Mouse (Mus musculus) embryonic facial prominence, embryonic 13.5 days (tissue): ENCODE measurements at regions not wholly inside any gene's neighbourhood (a gene's known extent, or its start where the extent isn't known, plus 50 kb on each side); places are given as distances from the start of the nearest gene placed in this dataset.

ENCODE experiments used
- ATAC-seq: fragments of 200-750 bp; cut with Nextera tagmentation; 2 replicates; pipeline ENCODE4 v1.8.0; 2017; ENCODE audit warnings: low read depth; ENCODE audit not compliant: insufficient number of reproducible peaks, insufficient read depth, low FRiP score, low TSS enrichment
- H3K27ac ChIP-seq: fragments of 300-500 bp; sonication (generic); 2 replicates; pipeline ENCODE4 v1.5.1; 2015; ENCODE audit warnings: moderate library complexity, mild to moderate bottlenecking, inconsistent platforms
- H3K27me3 ChIP-seq: fragments of 300-500 bp; sonication (generic); 2 replicates; pipeline ENCODE4 v1.6.1; 2015; ENCODE audit warnings: mild to moderate bottlenecking, inconsistent platforms
- H3K36me3 ChIP-seq: fragments of 300-500 bp; sonication (generic); 2 replicates; pipeline ENCODE4 v1.6.1; 2015; ENCODE audit warnings: mild to moderate bottlenecking, inconsistent platforms
- H3K4me1 ChIP-seq: fragments of 300-500 bp; sonication (generic); 2 replicates; pipeline ENCODE4 v1.6.1; 2015; ENCODE audit warnings: inconsistent platforms
- H3K4me2 ChIP-seq: fragments of 300-500 bp; sonication (generic); 2 replicates; pipeline ENCODE4 v1.6.1; 2015; ENCODE audit warnings: moderate library complexity, mild to moderate bottlenecking, inconsistent platforms
- H3K4me3 ChIP-seq: fragments of 300-500 bp; sonication (generic); 2 replicates; pipeline ENCODE4 v1.5.1; 2015; ENCODE audit warnings: mild to moderate bottlenecking, inconsistent platforms
- H3K9ac ChIP-seq: fragments of 300-500 bp; sonication (generic); 2 replicates; pipeline ENCODE4 v1.6.1; 2015; ENCODE audit warnings: mild to moderate bottlenecking, inconsistent platforms
- H3K9me3 ChIP-seq: fragments of 300-500 bp; sonication (generic); 2 replicates; pipeline ENCODE4 v1.6.1; 2016; ENCODE audit warnings: inconsistent platforms
- WGBS: fragments of 180-500 bp; shearing (Covaris S2); methylation state at CpG from one replicate; pipeline ENCODE4 v1.1.7; 2015; ENCODE audit warnings: mixed read lengths; 5-methylcytosine and 5-hydroxymethylcytosine counted together

DNA sequence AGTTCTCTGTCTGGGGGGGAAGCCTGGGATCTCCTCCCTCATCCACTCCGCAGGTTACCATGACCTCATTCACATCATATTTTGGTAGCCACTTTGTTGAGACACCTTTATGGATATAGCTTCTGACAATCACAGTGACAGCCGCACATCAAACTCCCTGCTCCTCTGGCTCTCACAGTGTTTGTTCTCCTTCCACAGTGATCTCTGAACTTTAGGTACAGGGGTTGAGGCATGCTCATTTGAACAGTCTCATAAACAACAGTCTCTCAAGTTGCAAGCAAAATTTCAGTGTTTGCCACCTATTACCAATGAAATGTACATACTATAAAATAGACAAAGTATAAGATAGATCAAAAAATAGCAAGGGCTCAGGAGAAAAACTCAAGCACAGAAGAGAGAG is 200.2 kb upstream of the Lyplal1 start:
- no peaks in the 10 kb centered on the region for H3K36me3 ChIP-seq
- H3K9me3 ChIP-seq: no peaks in the 10 kb centered on the region
- H3K4me2 ChIP-seq: no peak overlapping the region
- ATAC-seq: no peak
- 89% methylated on average over 2 of the region's 2 CpGs for WGBS
- peaks cover 10% of the 10 kb centered on the region; the same call in 1 of the 2 replicates for H3K27me3 ChIP-seq
- H3K4me1 ChIP-seq: peaks cover 11% of the 10 kb centered on the region
- H3K4me3 ChIP-seq: no peak overlapping the region
- no peak overlapping the region for H3K9ac ChIP-seq
- no peak overlapping the region for H3K27ac ChIP-seq

- Histone ChIP-seq H3K27ac (no peak overlapping the region), H3K4me3 (no peak overlapping the region), H3K9me3 (no peaks in the 10 kb centered on the region), H3K4me2 (no peak overlapping the region), H3K9ac (no peak overlapping the region), H3K27me3 (peaks cover 10% of the 10 kb centered on the region; the same call in 1 of the 2 replicates), H3K36me3 (no peaks in the 10 kb centered on the region), H3K4me1 (peaks cover 7% of the 10 kb centered on the region; the same call in 1 of the 2 replicates)
- WGBS: 58% methylated on average over 4 of the region's 4 CpGs
- ATAC-seq: no peak
Measured at GRCm38 (mm10) chr1:186314180-186314579, 197.1 kb upstream of the Lyplal1 start.

- H3K36me3 ChIP-seq: no peaks in the 10 kb centered on the region
- no peak overlapping the region for H3K9ac ChIP-seq
- H3K4me3 ChIP-seq: no peak overlapping the region
- WGBS: 91% methylated on average over 9 of the region's 9 CpGs
- H3K27me3 ChIP-seq: 0 out of 2 replicates have a peak, but pooled peaks cover 7% of the 10 kb centered on the region
- no peak for ATAC-seq
- peaks cover 7% of the 10 kb centered on the region; the same call in 1 of the 2 replicates for H3K4me1 ChIP-seq
- H3K4me2 ChIP-seq: no peak overlapping the region
- H3K9me3 ChIP-seq: no peaks in the 10 kb centered on the region
- no peak overlapping the region for H3K27ac ChIP-seq
Measured at GRCm38 (mm10) chr1:186312698-186313097, 195.6 kb upstream of the Lyplal1 start.

DNA sequence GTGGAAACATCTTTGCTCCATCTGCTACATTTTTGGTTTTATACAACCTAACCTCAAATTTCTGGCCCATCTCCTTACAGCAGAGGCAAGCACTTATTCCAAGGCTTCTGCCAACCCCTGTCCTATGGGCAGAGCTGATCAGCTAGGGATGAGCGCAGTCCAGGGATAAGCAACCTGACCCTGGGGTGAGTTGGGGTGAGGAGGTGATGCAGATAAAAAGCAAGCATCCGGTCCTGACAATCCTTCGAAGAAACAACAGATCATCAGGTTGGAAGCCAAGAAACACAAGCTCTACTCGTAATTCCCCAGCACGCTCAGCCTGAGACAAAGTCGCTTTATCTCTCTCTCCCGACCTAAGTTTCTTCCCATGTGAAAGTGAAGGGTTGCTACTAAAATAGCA is 194.9 kb upstream of the Lyplal1 start:
- Histone ChIP-seq H3K4me3 (no peak overlapping the region), H3K4me1 (peaks cover 7% of the 10 kb centered on the region; the same call in 1 of the 2 replicates), H3K9ac (no peak overlapping the region), H3K27me3 (0 out of 2 replicates have a peak, but pooled peaks cover 7% of the 10 kb centered on the region), H3K9me3 (no peaks in the 10 kb centered on the region), H3K27ac (no peak overlapping the region), H3K4me2 (no peak overlapping the region), H3K36me3 (no peaks in the 10 kb centered on the region)
- no peak for ATAC-seq
- 81% methylated on average over 7 of the region's 7 CpGs for WGBS

DNA sequence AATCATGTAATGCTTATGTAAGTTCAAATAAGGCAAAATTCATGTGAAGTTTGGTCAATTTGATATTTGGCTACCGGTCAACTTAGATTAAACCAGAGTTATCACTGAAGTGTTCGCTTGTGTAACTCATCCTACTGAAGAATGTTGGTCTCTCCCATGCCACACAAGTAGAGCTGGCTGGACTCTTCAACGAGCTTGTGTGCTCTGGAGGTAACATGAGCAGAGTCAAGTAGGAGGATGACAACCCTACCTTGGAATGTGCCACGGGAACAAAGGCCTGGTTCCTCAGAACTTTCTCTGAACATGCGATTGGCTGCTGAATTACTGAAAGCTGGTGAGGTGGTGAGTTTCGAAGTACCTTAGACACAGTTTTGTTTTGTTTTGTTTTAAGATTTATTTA is 190.5 kb upstream of the Lyplal1 start:
- Histone ChIP-seq H3K27ac (no peak overlapping the region), H3K9me3 (no peaks in the 10 kb centered on the region), H3K9ac (no peak overlapping the region), H3K4me1 (no peaks in the 10 kb centered on the region), H3K27me3 (0 out of 2 replicates have a peak, but pooled peaks cover under 1% of the 10 kb centered on the region), H3K4me2 (no peak overlapping the region), H3K4me3 (no peak overlapping the region), H3K36me3 (no peaks in the 10 kb centered on the region)
- WGBS: 77% methylated on average over 6 of the region's 6 CpGs
- ATAC-seq: no peak

GRCm38 (mm10) chr1:186297464-186297863 is 180.4 kb upstream of the Lyplal1 start:
- WGBS: 50% methylated on average over 7 of the region's 7 CpGs
- H3K4me3 ChIP-seq: no peak overlapping the region

DNA sequence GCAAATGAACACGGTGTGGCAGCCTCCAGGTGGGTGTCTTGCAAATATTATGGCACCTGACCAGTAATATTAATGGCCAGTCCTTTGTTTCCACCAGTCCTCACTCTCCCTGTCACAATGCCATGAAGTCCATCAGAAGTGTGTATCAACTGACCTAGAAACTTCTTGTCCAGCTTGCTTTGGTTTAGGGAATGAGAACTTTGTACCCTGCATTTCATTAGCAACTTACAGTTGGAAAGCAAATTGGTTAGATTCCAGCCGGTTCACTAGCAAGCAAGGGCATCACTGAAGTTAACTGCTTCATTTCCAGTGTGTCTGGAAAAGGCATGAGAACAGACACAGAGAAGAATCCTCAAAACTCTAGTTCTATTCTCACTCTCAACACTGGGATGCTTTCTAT is 178.1 kb upstream of the Lyplal1 start:
- Histone ChIP-seq H3K4me3 (no peak overlapping the region), H3K9me3 (no peaks in the 10 kb centered on the region), H3K36me3 (no peaks in the 10 kb centered on the region), H3K4me2 (no peak overlapping the region), H3K27me3 (no peaks in the 10 kb centered on the region), H3K4me1 (peaks cover 18% of the 10 kb centered on the region), H3K9ac (no peak overlapping the region), H3K27ac (no peak overlapping the region)
- WGBS: 46% methylated on average over 2 of the region's 2 CpGs
- no peak for ATAC-seq

More at GRCm38 (mm10) chr1:186297464-186297863, 180.4 kb upstream of the Lyplal1 start:
- ATAC-seq: no peak
- Histone ChIP-seq H3K36me3 (no peaks in the 10 kb centered on the region), H3K27ac (peak overlapping the region; percentile 16; the same call in 1 of the 2 replicates), H3K4me1 (peaks cover 14% of the 10 kb centered on the region), H3K9me3 (no peaks in the 10 kb centered on the region), H3K4me2 (no peak overlapping the region), H3K27me3 (no peaks in the 10 kb centered on the region), H3K9ac (no peak overlapping the region)

GRCm38 (mm10) chr1:186294635-186295034 is 177.5 kb upstream of the Lyplal1 start:
- Histone ChIP-seq H3K4me1 (peaks cover 18% of the 10 kb centered on the region), H3K27me3 (no peaks in the 10 kb centered on the region), H3K9ac (no peak overlapping the region), H3K27ac (no peak overlapping the region), H3K4me3 (no peak overlapping the region), H3K4me2 (no peak overlapping the region), H3K36me3 (no peaks in the 10 kb centered on the region), H3K9me3 (no peaks in the 10 kb centered on the region)
- no peak for ATAC-seq
- WGBS: 82% methylated on average over 2 of the region's 2 CpGs

GRCm38 (mm10) chr1:186289117-186289516 is 172.0 kb upstream of the Lyplal1 start:
- Histone ChIP-seq H3K9ac (no peak overlapping the region), H3K9me3 (no peaks in the 10 kb centered on the region), H3K4me1 (peaks cover 15% of the 10 kb centered on the region), H3K27me3 (no peaks in the 10 kb centered on the region), H3K4me2 (no peak overlapping the region), H3K36me3 (no peaks in the 10 kb centered on the region), H3K27ac (no peak overlapping the region), H3K4me3 (no peak overlapping the region)
- WGBS: 80% methylated on average over 2 of the region's 2 CpGs
- no peak for ATAC-seq

DNA sequence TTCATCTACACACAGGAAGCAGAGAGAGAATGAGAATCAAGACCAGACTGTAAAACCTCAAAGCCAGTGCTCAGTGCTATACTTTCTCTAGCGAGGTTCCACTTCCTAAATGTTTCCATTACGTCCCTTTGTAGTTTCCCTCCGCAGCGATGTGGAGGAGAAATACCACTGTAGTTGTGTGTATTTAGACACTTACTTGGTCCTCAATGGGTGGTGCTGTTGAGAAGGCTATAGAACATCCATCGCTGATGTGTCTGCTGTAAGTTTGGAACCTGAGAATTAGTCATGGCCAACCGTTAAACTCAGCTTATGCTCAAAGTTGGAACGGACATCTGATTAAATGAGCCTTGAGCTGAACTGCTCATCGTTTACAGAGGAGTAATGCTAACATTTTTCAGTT is 170.7 kb upstream of the Lyplal1 start:
- no peaks in the 10 kb centered on the region for H3K36me3 ChIP-seq
- no peak for ATAC-seq
- H3K4me3 ChIP-seq: no peak overlapping the region
- peaks cover 13% of the 10 kb centered on the region for H3K4me1 ChIP-seq
- H3K9ac ChIP-seq: no peak overlapping the region
- WGBS: 47% methylated on average over 8 of the region's 8 CpGs
- no peak overlapping the region for H3K4me2 ChIP-seq
- no peaks in the 10 kb centered on the region for H3K27me3 ChIP-seq
- H3K9me3 ChIP-seq: no peaks in the 10 kb centered on the region
- H3K27ac ChIP-seq: no peak overlapping the region

- Histone ChIP-seq H3K4me1 (peaks cover 12% of the 10 kb centered on the region), H3K9ac (no peak overlapping the region), H3K27me3 (no peaks in the 10 kb centered on the region), H3K4me2 (no peak overlapping the region), H3K36me3 (no peaks in the 10 kb centered on the region), H3K27ac (no peak overlapping the region), H3K4me3 (no peak overlapping the region), H3K9me3 (no peaks in the 10 kb centered on the region)
- 40% methylated on average over 4 of the region's 4 CpGs for WGBS
- ATAC-seq: no peak
Measured at GRCm38 (mm10) chr1:186286401-186286800, 169.3 kb upstream of the Lyplal1 start.

GRCm38 (mm10) chr1:186277981-186278634 is 161.0 kb upstream of the Lyplal1 start:
- H3K9me3 ChIP-seq: no peaks in the 10 kb centered on the region
- H3K4me2 ChIP-seq: no peak overlapping the region
- no peaks in the 10 kb centered on the region for H3K27me3 ChIP-seq
- 70% methylated on average over 11 of the region's 11 CpGs for WGBS
- ATAC-seq: no peak
- no peaks in the 10 kb centered on the region for H3K4me1 ChIP-seq
- H3K27ac ChIP-seq: no peak overlapping the region
- no peak overlapping the region for H3K9ac ChIP-seq
- H3K4me3 ChIP-seq: no peak overlapping the region
- no peaks in the 10 kb centered on the region for H3K36me3 ChIP-seq
